Mouse (Mus musculus) lung, postnatal 0 days (tissue): ENCODE data around the gene Tldc2.
A peak's percentile ranks its signal among the peaks of the same experiment; 100 is the strongest.

ENCODE experiments used
- CTCF ChIP-seq: IDR thresholded peaks from 2 replicates; pipeline ENCODE4 v1.5.1; 2016; ENCODE audit warnings: antibody characterized with exemption, mild to moderate bottlenecking
- EP300 ChIP-seq: IDR thresholded peaks from 2 replicates; pipeline ENCODE4 v1.6.1; 2016; ENCODE audit warnings: antibody characterized with exemption, mild to moderate bottlenecking, control low read depth

DNA sequence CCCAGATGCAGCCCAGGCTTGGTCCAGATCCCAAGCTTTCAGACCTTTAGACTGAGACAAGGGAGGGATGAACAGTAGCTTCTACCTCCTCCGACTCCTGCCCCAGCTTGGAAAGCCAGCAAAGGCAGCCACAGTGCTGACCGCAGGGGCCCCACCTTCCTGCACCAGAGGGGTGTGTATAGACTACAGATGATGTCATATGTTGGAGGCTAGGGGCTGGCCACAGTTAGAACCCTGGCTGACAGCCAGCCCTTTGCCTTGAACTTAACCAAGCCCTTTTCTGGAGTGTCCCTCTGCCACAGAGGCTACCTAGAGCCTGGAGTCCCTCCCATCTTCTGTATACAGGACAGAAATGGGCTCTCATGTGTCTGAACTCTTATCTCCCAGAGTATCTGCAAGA, 15.3 kb upstream of the Tldc2 start:
- TF ChIP-seq CTCF (no peak), EP300 (peak; percentile 47; the same call in 1 of the 2 replicates)
